Mouse (Mus musculus) left cerebral cortex, postnatal 4 days (tissue): ENCODE measurements around the gene Bin2. TPM values are rescaled to one million over a fixed set of nuclear protein-coding genes. Genes with fewer than 3 reads are reported as not detected.

Experiments used
- DNase-seq: peaks from one replicate; pipeline ENCODE4 v3.0.0-alpha.2; 2022
- intact Hi-C: fragments of 180-260 bp; cut with DNase I; formaldehyde crosslinking; loops from one replicate; pipeline ENCODE4 v1.15.1; 2025
- total RNA-seq, 2 experiments: library from RNA; stranded (reverse); gene quantifications; 2 replicates each; pipeline ENCODE4 v1.2.3; 2021

Bin2 gene
- total RNA-seq, result 1 to 10 TPM; 1.8 to 2.4 TPM

DNA sequence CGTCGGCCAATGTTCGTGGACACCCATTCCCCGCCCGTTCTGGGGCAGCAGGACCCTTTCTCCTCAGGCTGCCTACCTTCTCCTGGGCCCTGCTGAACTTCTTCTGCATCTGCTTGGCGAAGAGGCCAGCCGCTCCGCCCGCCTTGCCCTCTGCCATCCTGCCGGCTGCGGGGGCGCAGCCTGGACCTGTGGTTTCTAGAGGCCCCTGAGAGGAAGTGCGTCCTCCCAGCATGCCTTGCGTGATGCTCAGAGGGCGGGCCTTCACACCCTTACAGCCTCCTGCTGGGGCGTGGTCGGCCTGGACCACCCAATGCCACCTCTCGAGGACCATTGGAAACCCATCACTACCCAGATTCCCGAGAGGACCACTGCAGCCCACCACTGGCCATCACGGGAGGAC, at the start of gene Bin2:
Bin2 (minus strand) TSS at position 217 of the 400 bp plus-strand sequence.
- DNase-seq, result no peak
- intact Hi-C loops, result no loop called here

DNA sequence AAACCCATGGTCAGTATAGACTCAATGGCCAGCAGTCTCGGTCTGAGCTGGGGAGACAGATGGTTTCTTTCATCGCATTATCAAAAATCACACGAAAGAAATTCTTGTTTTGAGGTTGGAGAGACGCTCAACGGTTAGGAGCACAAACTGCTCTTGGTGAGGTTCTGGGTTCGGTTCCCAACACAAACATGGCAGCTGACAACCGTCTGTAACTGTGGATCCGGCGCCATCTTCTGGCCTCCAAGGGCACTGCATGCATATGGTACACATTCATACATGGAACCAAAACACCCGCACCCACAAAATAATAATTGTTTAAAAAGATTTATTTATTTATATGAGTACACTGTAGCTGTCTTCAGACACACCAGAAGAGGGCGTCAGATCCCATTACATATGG, 49.2 kb upstream of the Bin2 start:
- intact Hi-C loops, result no loop called here
- no peak for DNase-seq

DNA sequence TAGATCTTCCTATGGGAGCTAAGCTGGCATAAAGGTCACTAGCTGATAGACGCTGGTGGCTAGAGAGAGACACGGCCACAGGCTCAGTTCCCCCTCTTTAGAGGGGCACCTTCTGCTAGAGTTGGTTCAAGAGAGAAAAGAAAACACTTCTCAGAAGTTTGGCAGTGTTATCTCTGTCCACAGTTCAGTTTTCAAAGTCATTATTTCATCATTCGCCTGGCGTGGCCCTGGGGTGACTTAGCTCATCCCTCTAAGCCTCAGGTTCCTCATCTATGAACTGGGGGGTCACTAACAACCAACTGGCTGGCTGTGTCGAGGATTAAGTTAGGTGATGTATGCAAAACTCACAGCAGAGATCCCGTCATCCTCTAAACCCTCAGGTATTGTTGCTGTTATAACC, 48.6 kb upstream of the Bin2 start:
- intact Hi-C loops, result no loop called here
- DNase-seq, result no peak

DNA sequence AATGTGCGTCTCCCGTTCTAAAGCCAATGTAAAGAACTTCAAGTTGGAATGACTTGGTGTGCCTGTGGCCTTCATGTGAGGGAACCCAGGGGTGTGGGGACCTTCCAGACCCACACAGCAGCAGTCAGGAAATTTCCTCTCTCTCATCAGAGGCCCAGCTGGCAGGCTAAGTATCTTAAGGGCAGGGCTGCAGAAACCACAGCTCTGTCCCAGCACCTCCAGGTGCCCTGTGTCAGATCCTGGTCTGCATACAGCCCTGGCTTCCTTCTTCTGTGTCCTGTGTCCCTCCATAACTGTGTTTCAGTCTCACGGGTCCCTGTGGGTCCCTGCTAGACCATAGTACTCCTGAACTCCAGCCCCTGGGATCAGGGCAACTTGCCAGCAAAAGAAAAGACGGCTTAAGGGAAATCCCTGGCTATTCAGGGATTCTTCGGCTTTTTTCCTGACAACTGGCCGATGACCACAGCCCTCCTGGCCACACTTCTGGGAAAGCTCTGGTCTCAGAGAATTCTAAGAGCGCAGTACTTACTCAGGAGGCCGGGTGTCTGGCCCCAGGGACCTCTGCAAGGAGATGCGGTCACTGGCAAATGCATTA, 46.1 kb upstream of the Bin2 start:
- no peak for DNase-seq
- intact Hi-C loops, result no loop called here

DNA sequence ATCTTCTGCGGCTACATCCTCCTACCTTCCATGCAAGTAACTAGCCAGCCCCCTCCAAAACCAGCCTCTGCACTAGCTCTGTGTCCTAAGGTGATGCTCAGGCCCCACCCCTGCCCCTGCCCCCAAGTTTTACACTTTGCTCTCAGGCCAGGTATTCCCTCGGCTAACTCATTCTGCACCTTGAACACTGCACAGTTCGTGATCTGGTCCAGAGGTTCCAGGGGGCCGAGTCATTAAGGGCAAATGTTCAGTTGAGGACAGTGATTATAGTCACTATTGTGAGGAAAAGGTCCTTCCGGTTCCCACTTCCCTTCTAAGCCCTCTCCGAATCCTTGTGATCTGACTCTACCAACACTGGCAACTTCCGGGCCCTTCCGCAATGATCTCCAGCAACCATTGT, 45.1 kb upstream of the Bin2 start:
- intact Hi-C loops, result no loop called here
- no peak for DNase-seq

DNA sequence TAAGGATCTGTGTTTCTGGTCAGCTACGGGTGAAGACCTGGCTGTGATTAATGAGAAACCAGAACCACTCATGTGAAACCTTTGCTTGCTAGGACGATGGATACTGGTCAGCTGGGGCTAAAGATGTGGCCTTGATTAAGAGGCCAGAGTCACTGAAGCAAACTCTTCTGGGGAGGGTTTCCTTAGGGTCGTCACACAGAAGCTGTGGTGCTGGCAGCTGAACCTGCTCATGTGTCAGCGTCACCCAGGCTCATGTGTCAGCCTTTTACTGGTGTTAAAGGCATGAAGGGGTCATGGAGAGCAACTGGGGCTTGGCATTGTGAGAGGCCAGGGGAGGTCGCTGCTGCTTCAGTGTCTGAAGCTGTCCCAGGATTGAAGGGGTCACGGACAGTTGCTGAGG, 41.5 kb upstream of the Bin2 start:
- intact Hi-C loops, result no loop called here
- no peak for DNase-seq

DNA sequence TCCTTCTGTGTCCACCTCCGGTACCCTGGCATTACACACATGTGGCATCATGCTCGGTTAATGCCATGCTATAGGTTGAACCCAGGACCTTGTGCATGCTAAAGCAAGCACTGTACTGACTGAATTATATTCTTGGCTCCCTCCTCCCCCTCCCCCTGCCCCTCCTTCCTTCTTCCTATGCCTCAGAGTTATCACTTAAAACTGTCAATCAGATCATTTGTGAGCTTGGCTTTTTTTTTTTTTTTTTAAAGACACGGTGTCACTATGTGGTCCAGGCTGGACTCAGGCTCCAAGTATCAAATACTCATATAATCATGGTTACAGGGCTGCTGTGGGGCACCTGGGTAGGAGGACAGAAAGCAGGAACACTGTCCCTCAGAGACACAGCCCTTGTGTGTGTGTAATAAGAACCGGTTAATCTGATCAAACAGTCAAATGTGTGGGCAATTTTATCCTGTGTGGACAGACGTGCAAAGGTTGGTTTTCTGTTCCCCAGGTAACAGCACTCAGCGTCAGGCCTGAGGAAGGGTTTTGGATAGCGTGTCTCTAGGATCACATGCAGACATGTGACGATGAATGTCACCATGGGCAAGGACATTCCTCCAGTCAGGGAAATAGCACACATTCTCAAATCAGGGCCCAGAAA, 39.2 kb upstream of the Bin2 start:
- no peak for DNase-seq
- intact Hi-C loops, result no loop called here

DNA sequence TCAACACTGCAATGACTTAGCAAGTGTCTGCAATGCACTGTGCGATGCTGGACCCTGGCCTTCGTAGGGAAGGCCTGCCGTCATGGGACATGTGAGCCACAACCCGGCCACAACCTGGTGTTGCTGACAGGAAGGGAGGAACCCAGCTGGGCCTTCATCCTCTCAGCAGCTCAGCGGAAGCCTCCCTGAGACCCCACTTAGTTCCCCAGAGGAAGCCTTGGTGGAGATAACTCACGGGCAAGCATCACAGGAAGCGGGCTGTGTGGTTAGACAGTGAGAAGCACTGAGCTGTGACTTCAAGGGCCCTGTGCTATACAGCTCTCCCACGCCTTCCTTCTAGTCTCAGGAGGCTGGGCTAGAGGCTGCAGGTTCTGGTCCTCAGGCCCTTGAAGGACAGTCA, 36.9 kb upstream of the Bin2 start:
- intact Hi-C loops, result no loop called here

DNA sequence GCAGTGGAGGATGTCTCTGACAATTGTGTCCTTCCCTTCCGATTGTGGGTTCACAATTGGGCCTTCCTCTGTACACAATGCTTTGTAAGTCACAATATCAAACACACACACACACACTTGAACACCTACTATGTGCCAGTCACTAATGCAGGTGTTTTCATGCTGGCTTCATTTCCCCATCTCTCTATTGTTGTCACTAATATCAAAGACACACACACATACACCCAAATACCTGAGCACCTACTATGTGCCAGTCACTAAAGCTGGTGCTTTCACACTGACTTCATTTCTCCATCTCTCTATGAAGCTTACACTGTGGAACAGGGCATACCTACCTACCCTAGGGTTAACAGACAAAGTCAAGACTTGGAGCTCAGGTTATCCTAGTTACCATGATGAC, 36.0 kb upstream of the Bin2 start:
- no peak for DNase-seq
- intact Hi-C loops, result no loop called here

More for the DNA sequence above, 36.9 kb upstream of the Bin2 start:
- no peak for DNase-seq

DNA sequence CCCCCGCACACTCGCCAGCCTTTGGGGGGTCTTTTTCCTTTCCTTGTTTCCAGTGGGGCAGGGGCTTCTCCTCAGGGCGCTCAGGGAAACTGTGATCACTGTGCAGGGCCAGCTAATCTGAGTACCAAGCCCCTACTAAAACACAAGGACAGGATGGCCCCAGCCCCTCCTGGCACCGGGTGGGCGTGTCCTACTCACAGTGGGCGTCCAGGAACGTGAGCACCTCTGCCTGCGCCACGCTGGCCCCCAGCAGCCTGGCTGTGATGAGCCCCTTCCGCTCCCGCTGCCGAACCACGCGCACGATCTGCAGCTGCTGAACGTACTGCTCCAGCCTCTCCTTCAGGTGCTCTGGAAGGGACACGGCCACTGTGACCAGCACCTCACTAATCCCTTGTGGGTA, 34.6 kb upstream of the Bin2 start:
- DNase-seq, result no peak
- intact Hi-C loops, result no loop called here

DNA sequence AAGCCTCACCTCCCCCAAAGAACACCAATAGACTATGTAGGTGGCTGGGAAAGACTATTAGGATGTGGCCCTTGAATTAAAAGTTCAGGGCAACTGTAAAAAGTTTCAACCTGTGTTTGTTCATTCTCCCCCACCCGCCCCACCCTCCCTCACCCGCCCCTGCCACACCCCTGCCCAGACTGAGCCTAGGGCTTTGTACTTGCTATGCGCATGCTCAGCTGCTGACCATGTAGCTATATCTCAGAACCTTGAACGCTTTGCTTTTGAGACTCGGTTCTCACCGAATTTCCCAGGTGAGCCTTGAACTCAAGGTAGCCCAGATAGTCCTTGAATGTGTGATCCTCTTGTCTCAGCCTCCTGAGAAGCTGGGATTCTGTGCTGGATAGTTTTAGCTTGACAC, 32.5 kb upstream of the Bin2 start:
- no peak for DNase-seq
- intact Hi-C loops, result no loop called here

DNA sequence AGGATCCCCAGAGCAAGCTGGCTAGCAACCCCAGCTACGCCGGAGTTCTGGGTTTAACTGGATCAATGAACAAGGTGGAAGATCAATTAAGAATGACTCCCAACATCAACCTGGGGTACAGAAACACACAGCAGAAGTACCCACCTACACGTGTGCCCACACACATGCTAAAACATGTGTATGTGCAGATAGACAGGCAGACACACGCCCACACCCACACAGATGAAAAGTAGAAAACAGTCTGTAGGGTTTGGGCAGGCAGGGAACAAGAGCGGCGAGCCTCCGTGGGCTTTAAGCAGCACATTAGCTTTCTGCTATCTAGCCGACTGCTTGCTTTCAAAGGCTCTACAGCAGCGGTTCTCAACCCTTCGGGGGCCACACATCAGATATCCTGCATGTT, 31.8 kb upstream of the Bin2 start:
- no peak for DNase-seq
- intact Hi-C loops, result no loop called here

DNA sequence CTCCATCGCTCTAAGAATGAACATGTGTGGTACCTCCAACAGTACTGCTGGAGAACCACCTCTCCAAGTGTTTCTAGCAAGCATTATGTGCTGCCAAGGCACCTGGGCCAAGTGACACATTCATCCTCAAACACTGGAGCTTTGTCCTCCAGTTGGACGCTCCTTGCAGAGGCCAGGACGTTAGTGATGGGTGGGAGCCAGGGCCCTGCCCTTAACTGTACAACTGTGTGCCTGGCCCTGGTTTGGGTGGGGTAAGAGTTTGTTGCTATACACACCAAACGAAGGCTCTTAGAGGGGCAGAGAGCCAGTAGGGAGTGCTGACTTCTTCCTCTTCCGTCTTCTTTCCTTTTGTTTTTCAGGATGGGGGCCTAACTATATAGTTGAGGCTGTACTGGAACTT, 31.1 kb upstream of the Bin2 start:
- no peak for DNase-seq
- intact Hi-C loops, result no loop called here

DNA sequence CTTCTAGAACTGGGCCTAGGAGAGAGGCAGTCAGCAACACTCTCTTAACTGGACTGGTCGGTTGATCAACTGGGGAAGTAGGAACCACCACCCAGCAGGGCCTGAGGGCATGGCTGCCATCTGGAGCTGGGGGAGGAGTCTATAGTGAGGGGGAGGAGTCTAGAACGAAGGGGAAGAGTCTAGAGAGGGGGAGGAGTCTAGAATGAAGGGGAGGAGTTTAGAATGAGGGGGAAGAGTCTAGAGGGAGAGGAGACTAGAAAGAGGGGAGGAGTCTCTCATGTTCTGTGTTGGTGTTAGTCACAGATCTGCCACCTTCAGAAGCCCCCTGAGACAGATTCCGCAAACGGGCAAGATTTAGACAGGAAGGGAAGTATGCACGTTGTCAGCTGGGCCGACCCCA, 30.0 kb upstream of the Bin2 start:
- intact Hi-C loops, result no loop called here
- DNase-seq, result no peak

DNA sequence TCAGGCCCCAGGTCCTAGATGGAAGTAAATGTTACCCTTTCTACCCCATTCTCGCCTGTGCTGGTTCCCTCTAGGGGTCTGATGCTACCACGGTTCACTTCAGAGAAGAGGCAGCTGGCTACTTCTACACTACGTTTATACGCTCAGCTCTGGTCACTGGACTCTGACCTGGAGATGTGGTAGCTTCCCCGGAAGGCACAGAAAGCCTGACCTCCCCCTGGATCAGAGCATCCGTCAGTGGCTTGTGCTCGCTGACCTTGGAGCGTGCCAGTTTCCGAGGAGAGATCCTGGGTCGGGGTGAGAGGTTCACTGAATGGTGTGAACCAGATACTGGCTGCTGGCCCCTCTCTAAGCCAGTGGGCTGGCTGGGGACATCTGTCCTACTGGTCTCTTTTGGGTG, 28.7 kb upstream of the Bin2 start:
- DNase-seq, result no peak
- intact Hi-C loops, result no loop called here

DNA sequence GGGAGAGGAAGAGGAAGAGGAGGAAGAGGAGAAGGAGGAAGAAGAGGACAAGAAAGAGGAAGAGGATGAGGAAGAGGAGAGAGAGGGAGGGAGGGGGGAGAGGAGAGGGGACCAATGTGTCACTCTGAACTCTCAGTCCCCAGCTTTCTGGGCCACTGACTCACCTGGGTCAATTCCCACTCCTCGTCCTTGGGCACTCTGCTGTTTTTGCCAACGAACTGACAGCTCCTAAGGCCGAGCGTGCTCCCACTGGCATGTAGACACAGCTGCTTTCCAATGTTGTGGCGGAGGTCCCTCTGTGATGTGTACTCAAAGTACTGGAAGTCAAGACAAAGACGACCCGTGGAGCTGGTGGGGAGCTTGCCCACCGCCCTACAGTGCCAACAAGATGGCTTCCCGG, 25.1 kb upstream of the Bin2 start:
- intact Hi-C loops, result no loop called here
- no peak for DNase-seq

DNA sequence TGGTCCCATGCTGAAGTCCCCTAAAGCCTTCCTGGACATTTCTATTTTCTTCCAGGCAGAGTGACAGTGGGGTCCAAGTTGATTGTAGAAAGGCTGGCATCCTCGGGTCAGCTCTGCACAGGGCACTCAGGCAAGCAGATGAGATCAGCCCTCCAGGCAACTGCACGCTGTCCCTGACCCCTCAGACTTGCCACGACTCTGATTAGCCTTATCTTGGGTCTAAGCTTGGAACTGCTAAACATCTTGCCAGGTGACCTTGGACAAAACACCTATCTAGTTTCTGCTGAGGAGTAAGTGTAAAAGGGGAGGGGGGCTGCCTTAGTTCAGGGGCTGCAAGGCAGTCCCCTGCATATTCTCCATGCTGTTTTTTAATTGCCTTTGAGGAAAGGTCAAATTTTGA, 22.6 kb upstream of the Bin2 start:
- intact Hi-C loops, result no loop called here
- no peak for DNase-seq

DNA sequence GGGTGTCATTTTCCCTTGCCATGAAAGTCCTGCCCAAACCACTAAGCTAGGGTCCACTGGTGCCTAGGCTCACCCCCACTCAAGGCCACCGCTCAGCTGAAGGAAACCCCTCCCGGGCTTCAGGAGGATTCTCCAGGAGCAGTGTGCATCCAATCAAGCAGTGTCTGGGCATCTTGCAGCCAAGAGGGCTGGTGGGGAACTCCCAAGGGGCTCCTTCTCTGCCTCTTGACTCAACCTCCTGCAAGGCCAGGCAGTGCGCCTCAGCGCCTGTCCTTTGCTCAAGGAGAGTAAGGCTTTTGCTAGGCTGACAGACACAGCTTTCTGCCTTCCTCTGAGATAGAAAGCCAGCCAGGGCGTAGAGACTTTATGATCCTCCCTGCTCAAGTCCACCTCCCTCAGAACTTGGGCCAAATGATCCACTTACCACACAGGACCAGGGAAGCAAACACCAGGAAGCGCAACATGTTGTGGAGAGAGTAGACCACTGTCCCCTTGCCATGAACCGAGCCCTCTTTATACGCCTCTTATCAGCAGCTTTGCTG, 18.1 kb upstream of the Bin2 start, which contains the start of gene Cela1:
Cela1 (minus strand) TSS at position 492 of the 542 bp plus-strand sequence.
- intact Hi-C loops, result no loop called here
- DNase-seq, result no peak

DNA sequence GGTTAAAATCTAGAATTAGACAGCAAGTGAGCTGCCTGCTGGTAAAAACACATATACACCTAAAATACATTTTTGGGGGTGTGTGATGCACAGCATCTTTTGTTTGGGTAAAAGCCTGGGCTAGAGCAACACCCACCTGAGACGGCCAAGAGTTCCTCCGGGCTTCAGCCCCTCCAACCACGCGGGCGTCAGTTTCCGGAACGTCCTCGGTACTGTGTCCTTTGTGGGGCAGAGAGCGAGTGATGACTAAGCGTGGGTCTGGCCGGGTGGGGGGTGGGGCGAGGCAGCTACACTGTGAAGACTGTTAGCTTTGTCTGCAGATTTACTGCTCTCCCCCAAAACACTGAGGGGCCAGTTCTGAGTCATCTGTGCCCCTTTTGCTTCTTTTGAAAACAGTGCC, 17.6 kb upstream of the Bin2 start:
- intact Hi-C loops, result no loop called here
- DNase-seq, result no peak

DNA sequence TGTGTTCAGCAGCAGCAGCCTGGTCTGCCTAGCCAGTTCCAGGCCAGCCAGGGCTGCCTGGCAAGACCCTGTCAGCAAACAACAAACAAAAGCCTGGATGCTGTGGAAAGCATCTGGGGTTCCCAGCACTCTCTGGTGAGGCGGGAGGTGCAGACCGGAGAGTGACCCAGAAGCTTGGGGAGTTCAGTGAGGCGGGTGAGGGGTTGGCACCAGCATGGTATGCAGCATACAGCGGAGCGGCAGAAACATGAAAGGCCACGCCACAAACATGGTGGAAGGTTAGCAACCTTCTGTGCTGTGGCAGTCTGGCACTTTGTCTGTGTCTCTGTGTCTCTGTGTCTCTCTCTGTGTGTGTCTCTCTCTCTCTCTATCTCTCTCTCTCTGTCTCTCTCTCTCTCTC, 17.1 kb upstream of the Bin2 start:
- intact Hi-C loops, result no loop called here
- DNase-seq, result no peak

DNA sequence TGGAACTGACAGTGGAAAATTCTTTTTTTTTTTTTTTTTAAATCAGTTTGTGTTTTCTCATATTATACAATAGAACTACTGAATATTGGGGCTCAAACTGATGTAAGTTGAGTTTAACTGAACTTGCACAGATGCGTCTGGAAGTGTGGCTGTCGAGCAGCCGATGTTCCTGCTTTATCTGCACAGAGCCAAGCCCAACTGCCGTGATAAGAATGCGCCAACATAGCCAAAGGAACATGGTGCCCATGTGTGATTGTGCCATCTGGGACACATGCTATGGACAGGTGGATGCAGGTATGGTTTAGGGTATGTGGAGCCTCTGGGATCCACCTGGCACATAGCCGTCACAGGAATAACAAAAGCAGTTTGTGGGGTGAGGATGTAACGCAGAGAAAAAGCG, 16.5 kb upstream of the Bin2 start:
- no peak for DNase-seq
- intact Hi-C loops, result no loop called here

DNA sequence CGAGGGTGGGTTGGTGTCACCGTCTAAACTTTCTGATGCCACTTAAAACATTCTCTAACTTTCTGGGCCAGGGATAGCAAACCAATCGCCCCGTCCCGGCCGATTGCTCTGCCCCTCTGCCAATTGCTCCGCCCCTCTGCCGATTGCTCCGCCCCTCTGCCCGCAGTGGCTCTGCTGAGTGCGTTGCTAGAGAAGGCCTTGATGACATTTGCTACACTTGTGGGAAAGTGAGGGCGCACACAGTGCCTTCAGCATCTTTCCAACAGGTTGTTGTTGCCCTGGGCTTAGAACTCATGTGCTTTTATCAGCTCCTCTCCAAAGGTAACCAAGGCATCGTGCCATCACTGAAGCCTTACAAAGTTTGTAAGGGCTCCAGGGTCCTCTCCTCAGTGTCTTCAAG, 15.9 kb upstream of the Bin2 start:
- no peak for DNase-seq
- intact Hi-C loops, result no loop called here

DNA sequence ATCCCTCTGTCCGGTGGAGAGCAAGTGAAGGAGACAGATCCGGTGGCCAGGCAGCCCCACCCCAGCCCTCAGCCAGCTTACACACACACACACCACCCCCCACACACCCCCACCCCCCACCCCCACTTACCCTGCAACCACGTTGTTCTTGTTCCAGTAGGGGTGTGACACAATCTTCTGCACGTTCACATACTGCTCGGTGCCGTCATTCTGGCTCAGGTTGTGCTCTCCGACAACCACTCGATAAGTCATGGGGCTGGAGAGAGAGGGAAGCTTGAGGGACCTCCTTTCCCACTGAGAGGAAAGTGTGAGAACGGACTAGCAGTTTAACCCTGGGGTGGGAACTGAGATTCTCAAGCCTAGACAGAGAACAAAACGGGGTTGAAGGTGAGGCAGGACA, 15.1 kb upstream of the Bin2 start:
- intact Hi-C loops, result no loop called here
- DNase-seq, result no peak
